18 mouse cellular contexts compared by ENCODE assay signal in genomic region chr2:163662698-163663221, GRCm38 (mm10). TPM values are rescaled to one million over a fixed set of nuclear protein-coding genes. Genes with fewer than 3 reads are reported as not detected.
DNase-seq lines count a peak whose midpoint lies in the region; ATAC-seq and TF ChIP-seq lines count a peak whose summit lies in the region.
"Had no signal": no experiment of that assay in that cellular context is flagged by ENCODE, and none has a peak within 500 bp of the region (broad histone marks: within the 10 kb centered on the region; RNA-seq: fewer than 3 reads in every experiment).

No protein-coding gene starts in this region.

- H3K4me3 ChIP-seq in liver, postnatal 0 days (ENCODE audit: low read depth, low read length): no peak overlapping the region
- H3K4me3 ChIP-seq in bone marrow macrophage, adult 2 months (ENCODE audit: insufficient read depth, low read length): peak overlapping the region; percentile 2; the same call in 1 of the 2 replicates
- no peak overlapping the region for H3K4me3 ChIP-seq in limb, embryonic 10.5 days
- H3K4me3 ChIP-seq in midbrain, postnatal 0 days (ENCODE audit: low read depth, low read length): no peak overlapping the region
- H3K4me3 ChIP-seq: forebrain, embryonic 12.5 days; neural tube, embryonic 13.5 days had no signal

- 40% methylated on average over 2 of the region's 2 CpGs for WGBS in liver, postnatal 0 days (ENCODE audit: insufficient replicate concordance)
- 85% methylated on average over 2 of the region's 2 CpGs for WGBS in limb, embryonic 10.5 days
- whole genome bisulfite sequencing in midbrain, postnatal 0 days: 75% methylated on average over 2 of the region's 2 CpGs

- no peak for TF ChIP-seq CTCF in liver, postnatal 0 days (IDR thresholded peaks at IDR 0.05; ENCODE audit: low read depth)
- TF ChIP-seq CTCF in bone marrow macrophage, adult 2 months (IDR thresholded peaks at IDR 0.05; ENCODE audit: low read depth, low read length): no peak
- TF ChIP-seq CTCF in midbrain, postnatal 0 days (IDR thresholded peaks at IDR 0.05): no peak

- H3K27ac ChIP-seq in liver, postnatal 0 days (ENCODE audit: low read depth): peak overlapping the region; percentile 66
- peak overlapping the region; percentile 85 for H3K27ac ChIP-seq in bone marrow macrophage, adult 2 months (ENCODE audit: insufficient read depth, low read depth, low read length)
- no peak overlapping the region for H3K27ac ChIP-seq in limb, embryonic 10.5 days
- no peak overlapping the region for H3K27ac ChIP-seq in midbrain, postnatal 0 days (ENCODE audit: low read depth, low read length)
- H3K27ac ChIP-seq: forebrain, embryonic 12.5 days; hindbrain, embryonic 14.5 days; neural tube, embryonic 13.5 days had no signal

- H3K9ac ChIP-seq in liver, postnatal 0 days (replicated peaks): no peak overlapping the region
- H3K9ac ChIP-seq in midbrain, postnatal 0 days (replicated peaks; ENCODE audit: low read length, poor library complexity, severe bottlenecking): no peak overlapping the region
- H3K9ac ChIP-seq: forebrain, embryonic 12.5 days; hindbrain, embryonic 14.5 days; neural tube, embryonic 13.5 days had no signal

- TF ChIP-seq POLR2A in bone marrow macrophage, adult 2 months (IDR thresholded peaks at IDR 0.05; ENCODE audit: borderline replicate concordance, low read depth, low read length): no peak

- H3K4me2 ChIP-seq in liver, postnatal 0 days (ENCODE audit: low read depth, low read length): no peak overlapping the region
- H3K4me2 ChIP-seq in midbrain, postnatal 0 days (ENCODE audit: low read depth, low read length, poor library complexity, severe bottlenecking): no peak overlapping the region
- H3K4me2 ChIP-seq: forebrain, embryonic 12.5 days; hindbrain, embryonic 14.5 days; neural tube, embryonic 13.5 days had no signal

- no peaks in the 10 kb centered on the region for H3K27me3 ChIP-seq in liver, postnatal 0 days (ENCODE audit: insufficient read depth, low read length)
- H3K27me3 ChIP-seq in limb, embryonic 10.5 days (ENCODE audit: low read depth, poor library complexity, severe bottlenecking): no peaks in the 10 kb centered on the region
- no peaks in the 10 kb centered on the region for H3K27me3 ChIP-seq in midbrain, postnatal 0 days (ENCODE audit: insufficient read depth, low read length)
- H3K27me3 ChIP-seq: forebrain, embryonic 12.5 days; neural tube, embryonic 13.5 days had no signal

- peaks cover 46% of the 10 kb centered on the region for H3K4me1 ChIP-seq in liver, postnatal 0 days (ENCODE audit: insufficient read depth)
- H3K4me1 ChIP-seq in bone marrow macrophage, adult 2 months (ENCODE audit: control insufficient read depth, insufficient read depth, low read length): peaks cover 67% of the 10 kb centered on the region
- H3K4me1 ChIP-seq in limb, embryonic 10.5 days: peaks cover 23% of the 10 kb centered on the region
- H3K4me1 ChIP-seq in midbrain, postnatal 0 days (ENCODE audit: insufficient read depth, low read length): 0 out of 2 replicates have a peak, but pooled peaks cover 3% of the 10 kb centered on the region

- H3K36me3 ChIP-seq in liver, postnatal 0 days (replicated peaks; ENCODE audit: insufficient read depth, low read length): 0 out of 2 replicates have a peak, but pooled peaks cover 3% of the 10 kb centered on the region
- H3K36me3 ChIP-seq in limb, embryonic 10.5 days: peaks cover 19% of the 10 kb centered on the region
- H3K36me3 ChIP-seq in midbrain, postnatal 0 days (ENCODE audit: insufficient read depth, low read length): no peaks in the 10 kb centered on the region
- H3K36me3 ChIP-seq: neural tube, embryonic 13.5 days had no signal

- H3K9me3 ChIP-seq in liver, postnatal 0 days (ENCODE audit: low read length): no peaks in the 10 kb centered on the region
- H3K9me3 ChIP-seq in limb, embryonic 10.5 days (replicated peaks): no peaks in the 10 kb centered on the region
- H3K9me3 ChIP-seq in midbrain, postnatal 0 days (ENCODE audit: low read length): no peaks in the 10 kb centered on the region
- H3K9me3 ChIP-seq: forebrain, embryonic 12.5 days; neural tube, embryonic 13.5 days had no signal

- DNase-seq in liver, postnatal 0 days: peak; percentile 47
- DNase-seq in liver: no peak
- peak; percentile 43 to 58 for DNase-seq in spleen, adult 18-20 months
- no peak for DNase-seq in limb, embryonic 10.5 days (ENCODE audit: low spot score)
- DNase-seq in adrenal gland, adult (ENCODE audit: inconsistent age in 2 of 2, low spot score in 1 of 2): no peak
- no peak for DNase-seq in midbrain, postnatal 0 days (ENCODE audit: low spot score)
- DNase-seq: adrenal gland, postnatal 10 days; gastrocnemius, postnatal 14 days; kidney, adult 18-20 months; kidney, postnatal 4 days; midbrain, embryonic 14.5 days; thymus, postnatal 4 days had no signal

- ATAC-seq in liver, postnatal 0 days: peak; percentile 26; the same call in 1 of the 2 replicates
- ATAC-seq in megakaryocyte, adult 5-6 weeks (ENCODE audit: poor library complexity, severe bottlenecking): peak; percentile 80
- no peak for ATAC-seq in midbrain, postnatal 0 days (ENCODE audit: low FRiP score)
- ATAC-seq: lung, postnatal 0 days had no signal

- TF ChIP-seq EP300 in liver, postnatal 0 days (IDR thresholded peaks at IDR 0.05; ENCODE audit: low read depth): peak; percentile 49; the same call in 1 of the 2 replicates

RNA-seq across cellular contexts. Expression of gene Pkig, which starts 4.6 kb away (rescaled TPM):
- polyA plus RNA-seq in liver, postnatal 0 days (2015; fragmentation: Nextera tagmentation; extraction: Ambion mirVana): 84.9 and 85.0 TPM in 2 replicates
- 83.8 and 87.8 TPM in 2 replicates for polyA plus RNA-seq in bone marrow macrophage, adult 2 months (2012; ENCODE audit: insufficient read depth, insufficient read length, missing spikeins)
- 47.7 and 50.9 TPM in 2 replicates for total RNA-seq in megakaryocyte, adult 5-6 weeks (2015)
- total RNA-seq in megakaryocyte, adult 5-6 weeks (2017): 36.8 and 55.2 TPM in 2 replicates
- 191 and 204 TPM in 2 replicates for polyA plus RNA-seq in limb, embryonic 10.5 days (2016; fragmentation: Nextera tagmentation; extraction: Ambion mirVana)
- total RNA-seq in midbrain, postnatal 0 days (2014; rRNA removed): 90.5 and 102 TPM in 2 replicates
- polyA plus RNA-seq in midbrain, postnatal 0 days (2015; fragmentation: Nextera tagmentation; extraction: Ambion mirVana): 153 and 161 TPM in 2 replicates

RNA-seq across cellular contexts. Expression of gene Serinc3, which starts 17.8 kb away (rescaled TPM):
- 79.9 and 92.7 TPM in 2 replicates for polyA plus RNA-seq in liver, postnatal 0 days (2015; fragmentation: Nextera tagmentation; extraction: Ambion mirVana)
- 1,486 and 1,613 TPM in 2 replicates for polyA plus RNA-seq in bone marrow macrophage, adult 2 months (2012; ENCODE audit: insufficient read depth, insufficient read length, missing spikeins)
- total RNA-seq in megakaryocyte, adult 5-6 weeks (2015): 797 and 809 TPM in 2 replicates
- 623 and 641 TPM in 2 replicates for total RNA-seq in megakaryocyte, adult 5-6 weeks (2017)
- 17.3 and 20.4 TPM in 2 replicates for polyA plus RNA-seq in limb, embryonic 10.5 days (2016; fragmentation: Nextera tagmentation; extraction: Ambion mirVana)
- 96.1 and 101 TPM in 2 replicates for total RNA-seq in midbrain, postnatal 0 days (2014; rRNA removed)
- polyA plus RNA-seq in midbrain, postnatal 0 days (2015; fragmentation: Nextera tagmentation; extraction: Ambion mirVana): 35.9 and 36.9 TPM in 2 replicates

Comparison
In these comparisons a context has a peak if more than half of its experiments do, and no peak if none do; other contexts are left out.
1. DNase-seq: peak in liver, postnatal 0 days (single experiment) and spleen, adult 18-20 months (2 of 2); none in liver (single experiment), limb, embryonic 10.5 days (single experiment), adrenal gland, adult (0 of 2) and midbrain, postnatal 0 days (single experiment).
2. H3K27ac ChIP-seq: peak in liver, postnatal 0 days (single experiment) and bone marrow macrophage, adult 2 months (single experiment); none in limb, embryonic 10.5 days (single experiment) and midbrain, postnatal 0 days (single experiment).
3. RNA of gene Serinc3, which starts 17.8 kb away (polyA plus RNA-seq): 1,486 to 1,613 TPM in bone marrow macrophage, adult 2 months; 79.9 to 92.7 TPM in liver, postnatal 0 days, 35.9 to 36.9 TPM in midbrain, postnatal 0 days and 17.3 to 20.4 TPM in limb, embryonic 10.5 days; every median in the first group is over 10 times any median in the second.